Mouse (Mus musculus) midbrain, embryonic 16.5 days (tissue): ENCODE results near the gene Ptprq. TPM values are rescaled to one million over a fixed set of nuclear protein-coding genes. Genes with fewer than 3 reads are reported as not detected.

ENCODE experiments used
- ATAC-seq: fragments of 200-750 bp; cut with Nextera tagmentation; 2 replicates; pipeline ENCODE4 v1.8.0; 2017; ENCODE audit warnings: moderate TSS enrichment
- H3K27ac ChIP-seq: fragments of 300-500 bp; sonication (generic); 2 replicates; pipeline ENCODE4 v1.5.1; 2014; ENCODE audit warnings: mild to moderate bottlenecking, low read length, mixed read lengths
- H3K27me3 ChIP-seq: fragments of 300-500 bp; sonication (generic); 2 replicates; pipeline ENCODE4 v1.6.1; 2014; ENCODE audit warnings: low read depth, low read length, mixed read lengths; ENCODE audit not compliant: control insufficient read depth, insufficient read depth
- H3K36me3 ChIP-seq: fragments of 300-500 bp; sonication (generic); 2 replicates; pipeline ENCODE4 v1.6.1; 2014; ENCODE audit warnings: mild to moderate bottlenecking, low read length, moderate library complexity, mixed read lengths; ENCODE audit not compliant: control insufficient read depth, insufficient read depth
- H3K4me1 ChIP-seq: fragments of 300-500 bp; sonication (generic); 2 replicates; pipeline ENCODE4 v1.6.1; 2014; ENCODE audit warnings: mild to moderate bottlenecking, low read length, mixed read lengths; ENCODE audit not compliant: control insufficient read depth, insufficient read depth
- H3K4me2 ChIP-seq: fragments of 300-500 bp; sonication (generic); 2 replicates; pipeline ENCODE4 v1.6.1; 2014; ENCODE audit warnings: mild to moderate bottlenecking, low read length, mixed read lengths
- H3K4me3 ChIP-seq: fragments of 300-500 bp; sonication (generic); 2 replicates; pipeline ENCODE4 v1.5.1; 2014; ENCODE audit warnings: low read depth, mild to moderate bottlenecking, low read length, moderate library complexity, mixed read lengths
- H3K9ac ChIP-seq: fragments of 300-500 bp; sonication (generic); 2 replicates; pipeline ENCODE4 v1.6.1; 2014; ENCODE audit warnings: low read depth, low read length, mixed read lengths
- H3K9me3 ChIP-seq: fragments of 300-500 bp; sonication (generic); replicated peaks from 2 replicates; pipeline ENCODE4 v1.6.1; 2014; ENCODE audit warnings: mild to moderate bottlenecking, low read length, mixed read lengths; ENCODE audit not compliant: control insufficient read depth, poor library complexity, severe bottlenecking
- WGBS: fragments of 180-500 bp; shearing (Covaris S2); extraction: QIAGEN DNeasy Blood & Tissue Kit; methylation state at CpG from one replicate; pipeline ENCODE4 v1.1.7; 2014; 5-methylcytosine and 5-hydroxymethylcytosine counted together
- polyA plus RNA-seq: library from polyadenylated mRNA; unstranded; fragments of >200 nt; fragmentation: Nextera tagmentation; extraction: Ambion mirVana; gene quantifications from 2 replicates; pipeline ENCODE4 v1.2.1, GENCODE M21; 2015

Gene Ptprq
- polyA plus RNA-seq, 1 experiment from 2014 or later, result 0.15 TPM

- H3K36me3 ChIP-seq, result no peaks in the 10 kb centered on the region
- no peak for ATAC-seq
- no peak overlapping the region for H3K4me2 ChIP-seq
- 84% methylated on average over 7 of the region's 7 CpGs for WGBS
- H3K27ac ChIP-seq, result no peak overlapping the region
- H3K4me1 ChIP-seq, result no peaks in the 10 kb centered on the region
- H3K9me3 ChIP-seq, result no peaks in the 10 kb centered on the region
- H3K4me3 ChIP-seq, result no peak overlapping the region
- no peak overlapping the region for H3K9ac ChIP-seq
- no peaks in the 10 kb centered on the region for H3K27me3 ChIP-seq
Observed at GRCm38 (mm10) chr10:107514735-107515134, 205.1 kb downstream of the Ptprq start.

DNA sequence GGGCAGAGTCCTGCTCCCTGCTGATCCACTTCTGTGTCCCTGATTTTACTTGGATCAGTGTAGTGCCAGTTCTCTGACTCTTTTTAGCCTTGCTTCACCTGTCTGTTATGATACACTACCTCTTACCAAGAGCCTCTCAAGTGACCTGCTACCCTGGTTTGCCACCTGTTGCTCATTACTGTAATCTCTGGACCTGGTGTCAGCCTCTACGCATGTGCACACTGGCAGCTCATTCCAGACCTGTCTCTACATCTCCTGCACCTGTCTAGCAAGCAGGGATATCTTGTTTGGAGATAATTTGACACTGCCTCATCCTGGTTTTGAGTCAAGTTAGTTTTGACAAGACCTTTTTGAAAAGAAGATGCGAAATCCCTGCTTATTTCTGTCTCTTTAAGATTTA is 213.5 kb downstream of the Ptprq start:
- Histone ChIP-seq H3K4me3 (no peak overlapping the region), H3K27me3 (no peaks in the 10 kb centered on the region), H3K9ac (no peak overlapping the region), H3K36me3 (no peaks in the 10 kb centered on the region), H3K27ac (no peak overlapping the region), H3K4me2 (no peak overlapping the region), H3K9me3 (no peaks in the 10 kb centered on the region), H3K4me1 (no peaks in the 10 kb centered on the region)
- ATAC-seq, result no peak
- 89% methylated on average over 2 of the region's 2 CpGs for WGBS

DNA sequence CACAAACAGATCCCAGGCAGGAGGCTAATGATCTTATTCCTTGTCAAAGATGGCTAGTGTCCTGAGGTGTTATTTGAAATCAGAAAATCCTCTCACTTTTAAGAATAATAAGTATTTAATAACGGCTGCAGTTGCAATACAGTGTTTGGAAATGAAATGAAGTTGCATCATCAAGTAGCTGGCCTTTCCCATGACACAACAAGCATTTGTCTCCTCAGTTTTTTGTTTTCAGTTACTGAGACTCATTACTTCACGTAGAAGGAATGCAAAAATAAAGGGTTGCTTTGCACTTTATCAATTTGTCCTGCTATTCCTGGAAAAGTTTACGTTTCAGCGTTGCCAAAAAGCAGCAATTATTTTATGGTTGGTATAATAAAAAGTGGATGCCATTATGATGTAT is 216.4 kb downstream of the Ptprq start:
- Histone ChIP-seq H3K4me2 (no peak overlapping the region), H3K36me3 (no peaks in the 10 kb centered on the region), H3K27ac (no peak overlapping the region), H3K4me3 (no peak overlapping the region), H3K4me1 (no peaks in the 10 kb centered on the region), H3K27me3 (no peaks in the 10 kb centered on the region), H3K9me3 (no peaks in the 10 kb centered on the region), H3K9ac (no peak overlapping the region)
- ATAC-seq, result no peak
- WGBS, result 77% methylated on average over 4 of the region's 4 CpGs

- 93% methylated on average over 7 of the region's 7 CpGs for WGBS
- ATAC-seq, result no peak
Observed at GRCm38 (mm10) chr10:107502193-107502592, 217.7 kb downstream of the Ptprq start.

GRCm38 (mm10) chr10:107499656-107500055 is 220.2 kb downstream of the Ptprq start:
- Histone ChIP-seq H3K4me1 (no peaks in the 10 kb centered on the region), H3K4me2 (no peak overlapping the region), H3K4me3 (no peak overlapping the region), H3K9me3 (no peaks in the 10 kb centered on the region), H3K36me3 (no peaks in the 10 kb centered on the region), H3K27me3 (no peaks in the 10 kb centered on the region), H3K27ac (no peak overlapping the region), H3K9ac (no peak overlapping the region)
- no peak for ATAC-seq
- WGBS, result 92% methylated on average over 7 of the region's 7 CpGs

More at GRCm38 (mm10) chr10:107502193-107502592, 217.7 kb downstream of the Ptprq start:
- Histone ChIP-seq H3K4me1 (no peaks in the 10 kb centered on the region), H3K4me2 (no peak overlapping the region), H3K9me3 (no peaks in the 10 kb centered on the region), H3K4me3 (no peak overlapping the region), H3K9ac (no peak overlapping the region), H3K27ac (no peak overlapping the region), H3K36me3 (no peaks in the 10 kb centered on the region), H3K27me3 (no peaks in the 10 kb centered on the region)

GRCm38 (mm10) chr10:107496402-107496801 is 223.4 kb downstream of the Ptprq start:
- Histone ChIP-seq H3K36me3 (no peaks in the 10 kb centered on the region), H3K4me3 (no peak overlapping the region), H3K9me3 (no peaks in the 10 kb centered on the region), H3K27me3 (no peaks in the 10 kb centered on the region), H3K9ac (no peak overlapping the region), H3K4me1 (peaks cover 6% of the 10 kb centered on the region; the same call in 1 of the 2 replicates), H3K4me2 (no peak overlapping the region), H3K27ac (no peak overlapping the region)
- 92% methylated on average over 1 of the region's 1 CpGs for WGBS
- ATAC-seq, result no peak

GRCm38 (mm10) chr10:107494568-107494967 is 225.3 kb downstream of the Ptprq start, which contains the start of gene Myf6:
Gene Myf6 (minus strand): TSS chr10:107494737.
- Histone ChIP-seq H3K9me3 (no peaks in the 10 kb centered on the region), H3K27ac (no peak within 1 kb of the TSS), H3K9ac (no peak within 1 kb of the TSS), H3K4me2 (peak within 1 kb of the TSS; percentile 60), H3K27me3 (no peaks in the 10 kb centered on the region), H3K4me3 (peak within 1 kb of the TSS; percentile 27; the same call in 1 of the 2 replicates), H3K36me3 (no peaks in the 10 kb centered on the region), H3K4me1 (peaks cover 6% of the 10 kb centered on the region; the same call in 1 of the 2 replicates)
- ATAC-seq, result 0 out of 2 replicates have a peak, but pooled peaks have one; percentile 45
- 91% methylated on average over 6 of the region's 6 CpGs for WGBS

GRCm38 (mm10) chr10:107493580-107494474 is 226.0 kb downstream of the Ptprq start:
- H3K36me3 ChIP-seq, result no peaks in the 10 kb centered on the region
- peak overlapping the region; percentile 60 for H3K4me2 ChIP-seq
- peaks cover 6% of the 10 kb centered on the region; the same call in 1 of the 2 replicates for H3K4me1 ChIP-seq
- H3K9me3 ChIP-seq, result no peaks in the 10 kb centered on the region
- ATAC-seq, result peak; percentile 87
- H3K27ac ChIP-seq, result no peak overlapping the region
- 41% methylated on average over 20 of the region's 20 CpGs for WGBS
- H3K9ac ChIP-seq, result peak overlapping the region; percentile 42; the same call in 1 of the 2 replicates
- peak overlapping the region; percentile 27; the same call in 1 of the 2 replicates for H3K4me3 ChIP-seq
- H3K27me3 ChIP-seq, result no peaks in the 10 kb centered on the region
